Mouse (Mus musculus) heart, adult 18-20 months (tissue): Measurements from ENCODE around the gene Zmiz1. TPM values are rescaled to one million over a fixed set of nuclear protein-coding genes. Genes with fewer than 3 reads are reported as not detected.

Experiments used
- DNase-seq, 2 experiments: peaks; one replicate each; pipeline ENCODE4 v3.0.0; 2021 to 2022; ENCODE audit warnings: mixed read lengths in 1 of 2
- total RNA-seq, 2 experiments: library from RNA; stranded (reverse); gene quantifications; 2 replicates each; pipeline ENCODE4 v1.2.3; 2021

Gene Zmiz1
- total RNA-seq, 2 experiments from 2014 or later: 32.5 to 38.5 TPM

GRCm38 (mm10) chr14:25472096-25472861, 13.3 kb downstream of the Zmiz1 start:
- peak; percentile 78 to 80 for DNase-seq

GRCm38 (mm10) chr14:25472981-25473649, 14.1 kb downstream of the Zmiz1 start:
- peak in 1 of 2 experiments; percentile 78 for DNase-seq

- no peak for DNase-seq
These were observed 15.0 kb downstream of the Zmiz1 start for GRCm38 (mm10) chr14:25474017-25474416.

- DNase-seq: no peak
These were observed 15.7 kb downstream of the Zmiz1 start for GRCm38 (mm10) chr14:25474732-25475131.

- DNase-seq: no peak
These were observed 17.1 kb downstream of the Zmiz1 start for GRCm38 (mm10) chr14:25476048-25476447.

- DNase-seq: no peak
These were observed 17.5 kb downstream of the Zmiz1 start for GRCm38 (mm10) chr14:25476453-25476852.

- no peak for DNase-seq
These were observed 18.3 kb downstream of the Zmiz1 start for GRCm38 (mm10) chr14:25477268-25477667.

- no peak for DNase-seq
These were observed 19.3 kb downstream of the Zmiz1 start for GRCm38 (mm10) chr14:25478257-25478656.

GRCm38 (mm10) chr14:25478755-25479154, 19.8 kb downstream of the Zmiz1 start:
- DNase-seq: no peak

GRCm38 (mm10) chr14:25479841-25480252, 20.9 kb downstream of the Zmiz1 start:
- DNase-seq: peak; percentile 69 to 78

- DNase-seq: no peak
These were observed 21.5 kb downstream of the Zmiz1 start for GRCm38 (mm10) chr14:25480443-25480842.

GRCm38 (mm10) chr14:25480916-25481666, 22.1 kb downstream of the Zmiz1 start:
- DNase-seq: peak; percentile 79 to 83

- DNase-seq: no peak
These were observed 22.8 kb downstream of the Zmiz1 start for GRCm38 (mm10) chr14:25481667-25482331.

GRCm38 (mm10) chr14:25482404-25482803, 23.4 kb downstream of the Zmiz1 start:
- no peak for DNase-seq

GRCm38 (mm10) chr14:25483285-25483684, 24.3 kb downstream of the Zmiz1 start:
- peak in 1 of 2 experiments; percentile 2 for DNase-seq

GRCm38 (mm10) chr14:25484049-25484448, 25.1 kb downstream of the Zmiz1 start:
- peak in 1 of 2 experiments; percentile 69 for DNase-seq

GRCm38 (mm10) chr14:25486220-25486619, 27.2 kb downstream of the Zmiz1 start:
- DNase-seq: peak in 1 of 2 experiments; percentile 10

- peak in 1 of 2 experiments; percentile 50 for DNase-seq
These were observed 27.9 kb downstream of the Zmiz1 start for GRCm38 (mm10) chr14:25486742-25487469.

- no peak for DNase-seq
These were observed 28.5 kb downstream of the Zmiz1 start for GRCm38 (mm10) chr14:25487470-25487955.

- peak; percentile 81 to 91 for DNase-seq
These were observed 29.2 kb downstream of the Zmiz1 start for GRCm38 (mm10) chr14:25488097-25488613.
